14 mouse cellular contexts compared by ENCODE assay signal in genomic region chr1:152534531-152534930, GRCm38 (mm10).
"Had no signal": no experiment of that assay in that cellular context is flagged by ENCODE, and none has a peak within 500 bp of the region (broad histone marks: within the 10 kb centered on the region; RNA-seq: fewer than 3 reads in every experiment).

No protein-coding gene starts in this region.

- H3K4me2 ChIP-seq: hindbrain, embryonic 12.5 days; limb, embryonic 13.5 days; neural tube, embryonic 15.5 days had no signal

- ATAC-seq: hindbrain, embryonic 16.5 days had no signal

- H3K27ac ChIP-seq: hindbrain, embryonic 12.5 days; kidney, postnatal 0 days; limb, embryonic 13.5 days; liver, embryonic 14.5 days; neural tube, embryonic 15.5 days had no signal

- H3K27me3 ChIP-seq: hindbrain, embryonic 12.5 days; limb, embryonic 13.5 days; neural tube, embryonic 15.5 days had no signal

- H3K9ac ChIP-seq: hindbrain, embryonic 12.5 days; limb, embryonic 13.5 days; liver, embryonic 14.5 days; neural tube, embryonic 15.5 days had no signal

- H3K9me3 ChIP-seq: hindbrain, embryonic 12.5 days; limb, embryonic 13.5 days; neural tube, embryonic 15.5 days had no signal

- DNase-seq: left cerebral cortex, postnatal 4 days; lung, adult 18-20 months; midbrain, embryonic 14.5 days; right cerebral cortex, postnatal 4 days; spleen, adult 18-20 months; thymus, adult 18-20 months; thymus, postnatal 14 days had no signal

- H3K4me3 ChIP-seq: hindbrain, embryonic 12.5 days; limb, embryonic 13.5 days; myocyte; neural tube, embryonic 15.5 days had no signal
